Mouse (Mus musculus): Measurements from ENCODE around the gene Dpy30. TPM values are rescaled to one million over a fixed set of nuclear protein-coding genes. Genes with fewer than 3 reads are reported as not detected.
A peak's percentile ranks its signal among the peaks of the same experiment; 100 is the strongest.
"Not testable (repeated sequence)": the region's sequence is repeated elsewhere in the genome, so short reads cannot be mapped to it uniquely, and the experiment has no call there.

The Dpy30 gene
- polyA plus RNA-seq, 1 experiment from 2014 or later, result 218 TPM

GRCm38 (mm10) chr17:74318721-74319120 lies 5.0 kb downstream of the Dpy30 start:
- 91% methylated on average over 6 of the region's 6 CpGs for WGBS
- H3K4me3 ChIP-seq (replicated peaks; ENCODE audit: low read length), result no peak overlapping the region

GRCm38 (mm10) chr17:74316309-74316863 lies 7.4 kb downstream of the Dpy30 start:
- peaks cover 5% of the 10 kb centered on the region; the same call in 1 of the 2 replicates for H3K36me3 ChIP-seq (replicated peaks; ENCODE audit: control insufficient read depth, insufficient read depth)
- peak overlapping the region; percentile 88 for H3K4me3 ChIP-seq (replicated peaks; ENCODE audit: low read length)
- H3K9me3 ChIP-seq (ENCODE audit: control insufficient read depth, low read length), result no peaks in the 10 kb centered on the region
- 1% methylated on average over 47 of the region's 48 CpGs for WGBS
- H3K9ac ChIP-seq, result peak overlapping the region; percentile 82
- peak; percentile 96 for ATAC-seq (ENCODE audit: low FRiP score)
- DNase-seq (ENCODE audit: low spot score), result peak; percentile 88
- H3K4me1 ChIP-seq (replicated peaks; ENCODE audit: control insufficient read depth, insufficient read depth, low read length), result peaks cover 17% of the 10 kb centered on the region
- no peaks in the 10 kb centered on the region for H3K27me3 ChIP-seq (ENCODE audit: control insufficient read depth, insufficient read depth, low read length)
- peak overlapping the region; percentile 88 for H3K27ac ChIP-seq
- peak overlapping the region; percentile 87 for H3K4me2 ChIP-seq (replicated peaks)

More at GRCm38 (mm10) chr17:74318721-74319120, 5.0 kb downstream of the Dpy30 start:
- ATAC-seq (ENCODE audit: low FRiP score) (no peak), DNase-seq (ENCODE audit: low spot score) (no peak)
- Histone ChIP-seq H3K9ac (no peak overlapping the region), H3K27me3 (ENCODE audit: control insufficient read depth, insufficient read depth, low read length) (no peaks in the 10 kb centered on the region), H3K4me2 (replicated peaks) (no peak overlapping the region), H3K9me3 (ENCODE audit: control insufficient read depth, low read length) (no peaks in the 10 kb centered on the region), H3K36me3 (replicated peaks; ENCODE audit: control insufficient read depth, insufficient read depth) (no peaks in the 10 kb centered on the region), H3K4me1 (replicated peaks; ENCODE audit: control insufficient read depth, insufficient read depth, low read length) (peaks cover 17% of the 10 kb centered on the region), H3K27ac (no peak overlapping the region)

GRCm38 (mm10) chr17:74315445-74316308 lies 8.1 kb downstream of the Dpy30 start:
- peak overlapping the region; percentile 87 for H3K4me2 ChIP-seq (replicated peaks)
- H3K9me3 ChIP-seq (ENCODE audit: control insufficient read depth, low read length), result no peaks in the 10 kb centered on the region
- 1% methylated on average over 45 of the region's 45 CpGs for WGBS
- H3K27me3 ChIP-seq (ENCODE audit: control insufficient read depth, insufficient read depth, low read length), result no peaks in the 10 kb centered on the region
- H3K27ac ChIP-seq, result peak overlapping the region; percentile 88
- H3K4me3 ChIP-seq (replicated peaks; ENCODE audit: low read length), result peak overlapping the region; percentile 88
- ATAC-seq (ENCODE audit: low FRiP score) (no peak; the same call in 1 of the 2 replicates), DNase-seq (ENCODE audit: low spot score) (no peak)
- peak overlapping the region; percentile 82 for H3K9ac ChIP-seq
- peaks cover 5% of the 10 kb centered on the region; the same call in 1 of the 2 replicates for H3K36me3 ChIP-seq (replicated peaks; ENCODE audit: control insufficient read depth, insufficient read depth)
- H3K4me1 ChIP-seq (replicated peaks; ENCODE audit: control insufficient read depth, insufficient read depth, low read length), result peaks cover 17% of the 10 kb centered on the region

- Histone ChIP-seq H3K4me1 (replicated peaks; ENCODE audit: control insufficient read depth, insufficient read depth, low read length) (no peaks in the 10 kb centered on the region), H3K9ac (no peak overlapping the region), H3K4me2 (replicated peaks) (no peak overlapping the region), H3K36me3 (replicated peaks; ENCODE audit: control insufficient read depth, insufficient read depth) (peaks cover 50% of the 10 kb centered on the region), H3K4me3 (replicated peaks; ENCODE audit: low read length) (no peak overlapping the region), H3K27me3 (ENCODE audit: control insufficient read depth, insufficient read depth, low read length) (no peaks in the 10 kb centered on the region), H3K9me3 (ENCODE audit: control insufficient read depth, low read length) (no peaks in the 10 kb centered on the region), H3K27ac (no peak overlapping the region)
- WGBS, result 98% methylated on average over 1 of the region's 1 CpGs
- no peak for ATAC-seq (ENCODE audit: low FRiP score)
- no peak for DNase-seq (ENCODE audit: low spot score)
Measured at GRCm38 (mm10) chr17:74306021-74306420, 17.7 kb downstream of the Dpy30 start.

GRCm38 (mm10) chr17:74305616-74306015 lies 18.1 kb downstream of the Dpy30 start:
- Histone ChIP-seq H3K36me3 (replicated peaks; ENCODE audit: control insufficient read depth, insufficient read depth) (peaks cover 54% of the 10 kb centered on the region), H3K4me1 (replicated peaks; ENCODE audit: control insufficient read depth, insufficient read depth, low read length) (no peaks in the 10 kb centered on the region), H3K9ac (no peak overlapping the region), H3K4me2 (replicated peaks) (no peak overlapping the region), H3K4me3 (replicated peaks; ENCODE audit: low read length) (no peak overlapping the region), H3K27ac (no peak overlapping the region), H3K9me3 (ENCODE audit: control insufficient read depth, low read length) (no peaks in the 10 kb centered on the region), H3K27me3 (ENCODE audit: control insufficient read depth, insufficient read depth, low read length) (no peaks in the 10 kb centered on the region)
- DNase-seq (ENCODE audit: low spot score) (no peak), ATAC-seq (ENCODE audit: low FRiP score) (no peak)
- WGBS, result 97% methylated on average over 4 of the region's 4 CpGs

GRCm38 (mm10) chr17:74304060-74304459 lies 19.7 kb downstream of the Dpy30 start:
- no peaks in the 10 kb centered on the region for H3K9me3 ChIP-seq (ENCODE audit: control insufficient read depth, low read length)
- H3K36me3 ChIP-seq (replicated peaks; ENCODE audit: control insufficient read depth, insufficient read depth), result peaks cover 60% of the 10 kb centered on the region
- no peak overlapping the region for H3K4me2 ChIP-seq (replicated peaks)
- no peaks in the 10 kb centered on the region for H3K27me3 ChIP-seq (ENCODE audit: control insufficient read depth, insufficient read depth, low read length)
- no peak overlapping the region for H3K4me3 ChIP-seq (replicated peaks; ENCODE audit: low read length)
- ATAC-seq (ENCODE audit: low FRiP score) (no peak), DNase-seq (ENCODE audit: low spot score) (no peak)
- H3K9ac ChIP-seq, result no peak overlapping the region
- H3K27ac ChIP-seq, result no peak overlapping the region
- H3K4me1 ChIP-seq (replicated peaks; ENCODE audit: control insufficient read depth, insufficient read depth, low read length), result no peaks in the 10 kb centered on the region
- 97% methylated on average over 4 of the region's 4 CpGs for WGBS

GRCm38 (mm10) chr17:74300089-74300488 lies 23.7 kb downstream of the Dpy30 start:
- no peak overlapping the region for H3K4me3 ChIP-seq (replicated peaks; ENCODE audit: low read length)
- no peak for DNase-seq (ENCODE audit: low spot score)
- no peak overlapping the region for H3K27ac ChIP-seq
- WGBS, result 87% methylated on average over 5 of the region's 5 CpGs
- no peaks in the 10 kb centered on the region; the same call in 1 of the 2 replicates for H3K4me1 ChIP-seq (replicated peaks; ENCODE audit: control insufficient read depth, insufficient read depth, low read length)
- H3K9ac ChIP-seq, result no peak overlapping the region
- H3K27me3 ChIP-seq (ENCODE audit: control insufficient read depth, insufficient read depth, low read length), result no peaks in the 10 kb centered on the region
- H3K36me3 ChIP-seq (replicated peaks; ENCODE audit: control insufficient read depth, insufficient read depth), result peaks cover 32% of the 10 kb centered on the region
- no peak overlapping the region for H3K4me2 ChIP-seq (replicated peaks)
- H3K9me3 ChIP-seq (ENCODE audit: control insufficient read depth, low read length), result no peaks in the 10 kb centered on the region
- no peak for ATAC-seq (ENCODE audit: low FRiP score)

GRCm38 (mm10) chr17:74296991-74297390 lies 26.8 kb downstream of the Dpy30 start:
- H3K36me3 ChIP-seq (replicated peaks; ENCODE audit: control insufficient read depth, insufficient read depth), result peaks cover 23% of the 10 kb centered on the region
- not testable (repeated sequence) for ATAC-seq (ENCODE audit: low FRiP score); H3K27ac ChIP-seq; H3K4me3 ChIP-seq (replicated peaks; ENCODE audit: low read length); DNase-seq (ENCODE audit: low spot score); H3K4me2 ChIP-seq (replicated peaks); H3K27me3 ChIP-seq (ENCODE audit: control insufficient read depth, insufficient read depth, low read length); H3K9ac ChIP-seq; H3K9me3 ChIP-seq (ENCODE audit: control insufficient read depth, low read length)
- peaks cover 14% of the 10 kb centered on the region for H3K4me1 ChIP-seq (replicated peaks; ENCODE audit: control insufficient read depth, insufficient read depth, low read length)
- WGBS, result 89% methylated on average over 5 of the region's 5 CpGs

- Histone ChIP-seq H3K9ac (peak overlapping the region; percentile 94), H3K27ac (peak overlapping the region; percentile 98), H3K4me2 (replicated peaks) (peak overlapping the region; percentile 84), H3K36me3 (replicated peaks; ENCODE audit: control insufficient read depth, insufficient read depth) (peaks cover 18% of the 10 kb centered on the region), H3K4me3 (replicated peaks; ENCODE audit: low read length) (peak overlapping the region; percentile 91), H3K4me1 (replicated peaks; ENCODE audit: control insufficient read depth, insufficient read depth, low read length) (peaks cover 20% of the 10 kb centered on the region), H3K27me3 (ENCODE audit: control insufficient read depth, insufficient read depth, low read length) (no peaks in the 10 kb centered on the region), H3K9me3 (ENCODE audit: control insufficient read depth, low read length) (no peaks in the 10 kb centered on the region)
- no peak for ATAC-seq (ENCODE audit: low FRiP score)
- 52% methylated on average over 11 of the region's 11 CpGs for WGBS
- no peak for DNase-seq (ENCODE audit: low spot score)
Measured at GRCm38 (mm10) chr17:74296076-74296823, 27.5 kb downstream of the Dpy30 start.
